In the genomic region with DNA sequence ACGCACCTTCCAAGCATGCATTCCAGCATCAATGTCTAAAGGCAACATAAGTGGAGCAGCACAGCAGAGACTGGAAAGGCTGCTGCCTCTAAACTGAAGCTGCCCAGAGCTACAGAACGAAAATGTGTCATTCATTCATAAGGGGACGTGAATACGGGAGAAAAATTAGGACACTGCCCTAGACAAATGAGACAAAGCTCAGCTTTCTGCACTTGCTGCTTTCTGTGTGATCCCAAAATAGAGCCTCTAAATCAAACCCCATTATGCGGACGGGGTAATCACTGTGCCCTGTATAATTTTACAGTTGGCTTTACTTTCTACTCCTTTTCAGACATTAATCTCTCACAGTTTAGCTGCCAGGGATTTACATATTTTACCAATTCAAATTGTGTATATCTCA, we compare ENCODE assay signal across 21 mouse cellular contexts.
A peak's percentile ranks its signal among the peaks of the same experiment; 100 is the strongest.
DNase-seq lines count a peak whose midpoint lies in the region; ATAC-seq lines count a peak whose summit lies in the region.
"Had no signal": no experiment of that assay in that cellular context is flagged by ENCODE, and none has a peak within 500 bp of the region (broad histone marks: within the 10 kb centered on the region; RNA-seq: fewer than 3 reads in every experiment).

No protein-coding gene starts in this region.

- H3K4me2 ChIP-seq in midbrain, embryonic 12.5 days (replicated peaks) = no peak overlapping the region
- H3K4me2 ChIP-seq in midbrain, embryonic 11.5 days = no peak overlapping the region
- H3K4me2 ChIP-seq in forebrain, embryonic 16.5 days (ENCODE audit: low read length) = no peak overlapping the region
- H3K4me2 ChIP-seq: embryonic facial prominence, embryonic 13.5 days; hindbrain, embryonic 12.5 days; intestine, embryonic 15.5 days had no signal

- H3K4me1 ChIP-seq in midbrain, embryonic 12.5 days = peaks cover 13% of the 10 kb centered on the region
- peaks cover 6% of the 10 kb centered on the region; the same call in 1 of the 2 replicates for H3K4me1 ChIP-seq in midbrain, embryonic 11.5 days (ENCODE audit: control insufficient read depth, insufficient read depth, low read length)
- peaks cover 14% of the 10 kb centered on the region for H3K4me1 ChIP-seq in forebrain, embryonic 16.5 days (replicated peaks; ENCODE audit: control insufficient read depth, insufficient read depth, low read length)
- H3K4me1 ChIP-seq: heart, embryonic 10.5 days; intestine, embryonic 15.5 days had no signal

- no peaks in the 10 kb centered on the region for H3K9me3 ChIP-seq in midbrain, embryonic 12.5 days
- no peaks in the 10 kb centered on the region for H3K9me3 ChIP-seq in midbrain, embryonic 11.5 days (ENCODE audit: control insufficient read depth, low read length)
- H3K9me3 ChIP-seq in forebrain, embryonic 16.5 days (ENCODE audit: control insufficient read depth, low read length) = no peaks in the 10 kb centered on the region
- H3K9me3 ChIP-seq: embryonic facial prominence, embryonic 13.5 days; heart, embryonic 10.5 days; hindbrain, embryonic 12.5 days; intestine, embryonic 15.5 days had no signal

- ATAC-seq in frontal cortex, adult (ENCODE audit: low TSS enrichment) = peak; percentile 32
- ATAC-seq in midbrain, embryonic 12.5 days (ENCODE audit: low FRiP score, low read depth) = no peak
- no peak for ATAC-seq in midbrain, embryonic 11.5 days (ENCODE audit: low FRiP score)
- no peak; the same call in 1 of the 2 replicates for ATAC-seq in forebrain, embryonic 16.5 days
- ATAC-seq: intestine, embryonic 15.5 days had no signal

- no peak overlapping the region for H3K4me3 ChIP-seq in midbrain, embryonic 12.5 days
- H3K4me3 ChIP-seq in midbrain, embryonic 11.5 days (ENCODE audit: low read depth, low read length) = no peak overlapping the region
- H3K4me3 ChIP-seq in forebrain, embryonic 16.5 days (replicated peaks; ENCODE audit: low read length) = no peak overlapping the region
- H3K4me3 ChIP-seq: embryonic facial prominence, embryonic 13.5 days; gastrocnemius, adult 2 months; heart, embryonic 10.5 days; hindbrain, embryonic 12.5 days; intestine, embryonic 15.5 days had no signal

- H3K27ac ChIP-seq in midbrain, embryonic 12.5 days (replicated peaks) = peak overlapping the region; percentile 42; the same call in 1 of the 2 replicates
- no peak overlapping the region for H3K27ac ChIP-seq in midbrain, embryonic 11.5 days (ENCODE audit: low read depth, low read length)
- H3K27ac ChIP-seq in forebrain, embryonic 16.5 days (ENCODE audit: low read length) = peak overlapping the region; percentile 48; the same call in 1 of the 2 replicates
- H3K27ac ChIP-seq: embryonic facial prominence, embryonic 13.5 days; gastrocnemius, adult 2 months; heart, embryonic 10.5 days; hindbrain, embryonic 12.5 days; intestine, embryonic 15.5 days had no signal

- H3K27me3 ChIP-seq in midbrain, embryonic 12.5 days = no peaks in the 10 kb centered on the region
- no peaks in the 10 kb centered on the region for H3K27me3 ChIP-seq in midbrain, embryonic 11.5 days (ENCODE audit: control insufficient read depth, insufficient read depth, low read length)
- no peaks in the 10 kb centered on the region for H3K27me3 ChIP-seq in forebrain, embryonic 16.5 days (replicated peaks; ENCODE audit: control insufficient read depth, insufficient read depth, low read length)
- H3K27me3 ChIP-seq: embryonic facial prominence, embryonic 13.5 days; hindbrain, embryonic 12.5 days; intestine, embryonic 15.5 days had no signal

- no peak overlapping the region for H3K9ac ChIP-seq in midbrain, embryonic 12.5 days (replicated peaks)
- H3K9ac ChIP-seq in midbrain, embryonic 11.5 days (ENCODE audit: low read length) = no peak overlapping the region
- H3K9ac ChIP-seq in forebrain, embryonic 16.5 days (replicated peaks; ENCODE audit: low read depth, low read length) = no peak overlapping the region
- H3K9ac ChIP-seq: embryonic facial prominence, embryonic 13.5 days; hindbrain, embryonic 12.5 days; intestine, embryonic 15.5 days had no signal

- DNase-seq in frontal cortex, postnatal 14 days (ENCODE audit: low spot score in 2 of 2) = no peak
- DNase-seq in midbrain, embryonic 11.5 days (ENCODE audit: low spot score, missing footprints) = no peak
- DNase-seq in retina, postnatal 1 day = peak; percentile 5
- no peak for DNase-seq in retina, embryonic 14.5 days (ENCODE audit: low spot score)
- no peak for DNase-seq in urinary bladder, adult 18-20 months (ENCODE audit: low spot score in 2 of 2)
- DNase-seq: adrenal gland, adult 2 months; adrenal gland, postnatal 25 days; cerebellum, adult 11 months; cerebellum, adult 8-10 months; cerebellum, postnatal 25 days; gastrocnemius, adult 2 months; gastrocnemius, postnatal 25 days; heart, postnatal 10 days; heart, postnatal 4 days had no signal

- H3K36me3 ChIP-seq in midbrain, embryonic 12.5 days = no peaks in the 10 kb centered on the region
- no peaks in the 10 kb centered on the region for H3K36me3 ChIP-seq in midbrain, embryonic 11.5 days (ENCODE audit: control insufficient read depth, insufficient read depth, low read length)
- H3K36me3 ChIP-seq in forebrain, embryonic 16.5 days (ENCODE audit: control insufficient read depth, insufficient read depth) = no peaks in the 10 kb centered on the region
- H3K36me3 ChIP-seq: embryonic facial prominence, embryonic 13.5 days; heart, embryonic 10.5 days; hindbrain, embryonic 12.5 days; intestine, embryonic 15.5 days had no signal

- WGBS in midbrain, embryonic 12.5 days = 51% methylated on average over 6 of the region's 6 CpGs
- WGBS in midbrain, embryonic 11.5 days = 68% methylated on average over 6 of the region's 6 CpGs
- WGBS in forebrain, embryonic 16.5 days = 26% methylated on average over 6 of the region's 6 CpGs
